Mouse (Mus musculus) bone marrow macrophage, adult 2 months (primary cell): ENCODE data around the gene Nr1h4.

Experiments used
- CTCF ChIP-seq: IDR thresholded peaks from 2 replicates; pipeline ENCODE4 v1.5.1; 2012; ENCODE audit warnings: low read depth, mild to moderate bottlenecking, low read length, moderate library complexity
- POLR2A ChIP-seq: IDR thresholded peaks from 2 replicates; pipeline ENCODE4 v1.6.1; 2012; ENCODE audit warnings: mild to moderate bottlenecking, low read depth, low read length, borderline replicate concordance

DNA sequence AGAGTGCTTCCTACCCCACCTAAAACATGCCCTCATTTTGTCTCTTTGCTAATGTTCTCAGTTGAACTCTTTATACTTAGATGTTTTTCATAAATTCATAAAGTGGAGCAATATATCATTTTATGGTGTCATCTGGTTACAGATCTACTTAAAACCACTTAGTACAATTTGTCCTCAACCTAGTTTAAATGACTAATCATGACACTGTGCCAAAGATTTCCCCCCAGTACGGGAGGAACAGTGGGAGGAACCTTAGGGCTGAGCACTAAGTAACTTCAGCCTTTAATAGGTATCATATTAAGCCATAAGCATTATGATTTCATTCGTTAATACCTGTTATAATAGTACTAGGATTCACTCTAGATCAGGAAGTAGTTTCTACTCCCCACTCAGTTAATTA, 17.6 kb downstream of the Nr1h4 start:
- no peak for TF ChIP-seq CTCF
- no peak for TF ChIP-seq POLR2A
